Mouse (Mus musculus) heart, postnatal 25 days (tissue): ENCODE measurements at regions not wholly inside any gene's neighbourhood (a gene's known extent, or its start where the extent isn't known, plus 50 kb on each side); places are given as distances from the start of the nearest gene placed in this dataset.
"Not testable (repeated sequence)": the region's sequence is repeated elsewhere in the genome, so short reads cannot be mapped to it uniquely, and the experiment has no call there.

ENCODE experiments used
- DNase-seq: peaks from one replicate; pipeline ENCODE4 v3.0.0; 2022; ENCODE audit warnings: low spot score
- intact Hi-C: fragments of 180-260 bp; cut with DNase I; formaldehyde crosslinking; loops from one replicate; pipeline ENCODE4 v1.15.1; 2025

GRCm38 (mm10) chr16:84624443-84625109 lies 109.7 kb downstream of the A730009L09Rik start:
- intact Hi-C loops: no loop called here

GRCm38 (mm10) chr16:84625110-84625722 lies 110.3 kb downstream of the A730009L09Rik start:
- no peak for DNase-seq
- intact Hi-C loops: no loop called here

More at GRCm38 (mm10) chr16:84624443-84625109, 109.7 kb downstream of the A730009L09Rik start:
- DNase-seq: no peak

GRCm38 (mm10) chr16:84627052-84627451 lies 108.5 kb downstream of the Mrpl39 start:
- DNase-seq: no peak
- intact Hi-C loops: no loop called here

- no peak for DNase-seq
- intact Hi-C loops: no loop called here
These were observed 105.7 kb downstream of the Mrpl39 start for GRCm38 (mm10) chr16:84629868-84630267.

GRCm38 (mm10) chr16:84644446-84644845 lies 91.1 kb downstream of the Mrpl39 start:
- intact Hi-C loops, DNase-seq: not testable (repeated sequence)

GRCm38 (mm10) chr16:84646172-84646684 lies 89.3 kb downstream of the Mrpl39 start:
- no peak for DNase-seq

GRCm38 (mm10) chr16:84650646-84651045 lies 84.9 kb downstream of the Mrpl39 start:
- DNase-seq: no peak
- intact Hi-C loops: no loop called here

More at GRCm38 (mm10) chr16:84646172-84646684, 89.3 kb downstream of the Mrpl39 start:
- intact Hi-C loops: no loop called here

- no peak for DNase-seq
- intact Hi-C loops: no loop called here
These were observed 81.7 kb downstream of the Mrpl39 start for GRCm38 (mm10) chr16:84653873-84654272.

GRCm38 (mm10) chr16:84661879-84662278 lies 73.7 kb downstream of the Mrpl39 start:
- intact Hi-C loops: no loop called here
- DNase-seq: peak; percentile 2

- intact Hi-C loops: no loop called here
- no peak for DNase-seq
These were observed 72.0 kb downstream of the Mrpl39 start for GRCm38 (mm10) chr16:84663581-84663980.
